8 mouse cellular contexts compared by ENCODE assay signal in the genomic region with DNA sequence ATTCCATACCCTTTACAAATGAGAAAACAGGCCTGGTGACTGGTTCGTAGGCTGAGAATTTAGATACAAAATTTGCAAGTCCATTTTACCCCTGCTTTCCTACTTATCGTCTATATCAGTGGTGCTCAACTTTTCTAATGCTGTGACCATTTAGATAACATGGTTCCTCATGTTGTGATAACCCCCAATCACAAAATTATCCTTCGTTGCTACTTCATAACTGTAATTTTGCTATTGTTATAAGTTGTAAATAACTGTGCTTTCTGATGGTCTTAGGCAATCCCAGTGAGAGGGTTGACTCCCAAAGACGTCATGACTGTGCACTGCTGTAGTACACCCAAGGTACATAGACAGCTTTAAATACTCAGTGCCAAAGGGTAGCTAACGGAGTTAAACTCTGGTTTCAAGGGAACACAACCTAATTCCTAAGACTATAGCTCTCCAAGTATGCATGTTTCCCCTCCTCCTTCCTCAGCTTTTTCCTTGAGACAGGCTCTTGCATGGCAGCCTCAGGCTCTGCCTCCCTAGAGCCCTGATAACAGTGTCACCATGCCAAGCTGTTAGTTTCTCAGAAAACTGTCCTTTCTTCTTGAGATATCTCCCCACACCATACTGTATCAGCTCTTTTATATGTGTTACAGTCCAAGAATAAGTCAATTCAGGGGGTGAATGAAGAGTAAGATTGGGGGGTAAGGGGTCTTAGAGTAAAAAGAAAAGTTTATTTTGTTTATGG. TPM values are rescaled to one million over a fixed set of nuclear protein-coding genes. Genes with fewer than 3 reads are reported as not detected.
DNase-seq lines count a peak whose midpoint lies in the region; ATAC-seq and TF ChIP-seq lines count a peak whose summit lies in the region.
"Had no signal": no experiment of that assay in that cellular context is flagged by ENCODE, and none has a peak within 500 bp of the region (broad histone marks: within the 10 kb centered on the region; RNA-seq: fewer than 3 reads in every experiment).

No protein-coding gene starts in this region.

- H3K36me3 ChIP-seq in C2C12 (ENCODE audit: control insufficient read depth, insufficient read depth): peaks cover 36% of the 10 kb centered on the region
- H3K36me3 ChIP-seq in forebrain, embryonic 16.5 days (ENCODE audit: control insufficient read depth, insufficient read depth): peaks cover 5% of the 10 kb centered on the region; the same call in 1 of the 2 replicates
- peaks cover 35% of the 10 kb centered on the region for H3K36me3 ChIP-seq in liver, embryonic 15.5 days (replicated peaks)

- peak overlapping the region; percentile 16 for H3K4me3 ChIP-seq in C2C12 (ENCODE audit: insufficient read depth, poor library complexity, severe bottlenecking)
- peak overlapping the region; percentile 88 for H3K4me3 ChIP-seq in forebrain, embryonic 16.5 days (replicated peaks; ENCODE audit: low read length)
- peak overlapping the region; percentile 77 for H3K4me3 ChIP-seq in liver, embryonic 15.5 days (replicated peaks)

- no peak overlapping the region for H3K27ac ChIP-seq in forebrain, embryonic 16.5 days (ENCODE audit: low read length)
- peak overlapping the region; percentile 26; the same call in 1 of the 2 replicates for H3K27ac ChIP-seq in liver, embryonic 15.5 days (replicated peaks)

- H3K27me3 ChIP-seq in C2C12 (ENCODE audit: control insufficient read depth, insufficient read depth, insufficient read length): no peaks in the 10 kb centered on the region
- H3K27me3 ChIP-seq in forebrain, embryonic 16.5 days (replicated peaks; ENCODE audit: control insufficient read depth, insufficient read depth, low read length): no peaks in the 10 kb centered on the region
- no peaks in the 10 kb centered on the region for H3K27me3 ChIP-seq in liver, embryonic 15.5 days

- peak; percentile 10 for DNase-seq in 3T3-L1 (ENCODE audit: low read depth, low spot score)
- DNase-seq in layer of hippocampus, postnatal 14 days (ENCODE audit: low spot score in 2 of 2): no peak
- no peak for DNase-seq in thymus, postnatal 25 days
- no peak for DNase-seq in frontal cortex, postnatal 14 days (ENCODE audit: low spot score in 2 of 2)
- DNase-seq: kidney, adult 18-20 months had no signal

- peaks cover 48% of the 10 kb centered on the region for H3K79me3 ChIP-seq in C2C12 (ENCODE audit: low read depth)

- no peaks in the 10 kb centered on the region for H3K9me3 ChIP-seq in forebrain, embryonic 16.5 days (ENCODE audit: control insufficient read depth, low read length)
- H3K9me3 ChIP-seq in liver, embryonic 15.5 days (replicated peaks): no peaks in the 10 kb centered on the region

- H3K79me2 ChIP-seq in C2C12 (ENCODE audit: control insufficient read depth, insufficient read depth): peaks cover 74% of the 10 kb centered on the region

- H3K4me2 ChIP-seq in forebrain, embryonic 16.5 days (ENCODE audit: low read length): peak overlapping the region; percentile 97
- H3K4me2 ChIP-seq in liver, embryonic 15.5 days: peak overlapping the region; percentile 99

- no peak for TF ChIP-seq CTCF in C2C12 (IDR thresholded peaks at IDR 0.05; ENCODE audit: control insufficient read depth, insufficient read depth, insufficient read length)

- peaks cover 23% of the 10 kb centered on the region for H3K4me1 ChIP-seq in forebrain, embryonic 16.5 days (replicated peaks; ENCODE audit: control insufficient read depth, insufficient read depth, low read length)
- H3K4me1 ChIP-seq in liver, embryonic 15.5 days (replicated peaks): peaks cover 36% of the 10 kb centered on the region

- 74% methylated on average over 5 of the region's 5 CpGs for WGBS in forebrain, embryonic 16.5 days
- WGBS in liver, embryonic 15.5 days (ENCODE audit: insufficient replicate concordance): 34% methylated on average over 5 of the region's 5 CpGs

- peak overlapping the region; percentile 32 for H3K9ac ChIP-seq in forebrain, embryonic 16.5 days (replicated peaks; ENCODE audit: low read depth, low read length)
- H3K9ac ChIP-seq in liver, embryonic 15.5 days: peak overlapping the region; percentile 84

- H3ac ChIP-seq in C2C12 (ENCODE audit: control insufficient read depth, insufficient read length, low read depth): no peak overlapping the region

- no peak for ATAC-seq in forebrain, embryonic 16.5 days
- no peak for ATAC-seq in liver, embryonic 15.5 days (ENCODE audit: insufficient read depth)

TF ChIP-seq in C2C12, 6 proteins besides CTCF, POLR2A, EP300 and RAD21:
- no peak for TF ChIP-seq MYOD1 (IDR thresholded peaks at IDR 0.05; ENCODE audit: control insufficient read depth, insufficient read length, low read depth)
- TF ChIP-seq FOSL1 (IDR thresholded peaks at IDR 0.05; ENCODE audit: insufficient read depth, low read length, poor library complexity, severe bottlenecking): no peak
- TF ChIP-seq MAX (IDR thresholded peaks at IDR 0.05): no peak
- TF ChIP-seq CEBPB (IDR thresholded peaks at IDR 0.05; ENCODE audit: low read depth): no peak
- TF ChIP-seq USF1 (IDR thresholded peaks at IDR 0.05; ENCODE audit: low read depth): no peak
- TF ChIP-seq MYOG (IDR thresholded peaks at IDR 0.05; ENCODE audit: control insufficient read depth, extremely low read depth, insufficient read length): no peak

RNA-seq across cellular contexts. Expression of gene Noa1, which starts 1.9 kb away (rescaled TPM):
- 33.4 TPM for polyA plus RNA-seq in C2C12 (2012; fragmentation: generic; extraction: Trizol)
- polyA plus RNA-seq in forebrain, embryonic 16.5 days (2015; fragmentation: Nextera tagmentation; extraction: Ambion mirVana): 41.0 and 46.7 TPM in 2 replicates
- 18.1 and 18.2 TPM in 2 replicates for polyA plus RNA-seq in liver, embryonic 15.5 days (2015; fragmentation: Nextera tagmentation; extraction: Ambion mirVana)
- 10 to 100 TPM; 24.2 to 24.8 TPM for total RNA-seq in layer of hippocampus, postnatal 14 days (2021)

RNA-seq across cellular contexts. Expression of gene Polr2b, which starts 2.0 kb away (rescaled TPM):
- polyA plus RNA-seq in C2C12 (2012; fragmentation: generic; extraction: Trizol): 24.3 TPM
- 74.8 and 84.3 TPM in 2 replicates for polyA plus RNA-seq in forebrain, embryonic 16.5 days (2015; fragmentation: Nextera tagmentation; extraction: Ambion mirVana)
- 24.9 and 26.0 TPM in 2 replicates for polyA plus RNA-seq in liver, embryonic 15.5 days (2015; fragmentation: Nextera tagmentation; extraction: Ambion mirVana)
- total RNA-seq in layer of hippocampus, postnatal 14 days (2021): 10 to 100 TPM; 48.1 to 48.7 TPM

RNA-seq across cellular contexts. Expression of gene Rest, which starts 42.7 kb away (rescaled TPM):
- polyA plus RNA-seq in C2C12 (2012; fragmentation: generic; extraction: Trizol): 7.1 TPM
- 6.7 and 8.1 TPM in 2 replicates for polyA plus RNA-seq in forebrain, embryonic 16.5 days (2015; fragmentation: Nextera tagmentation; extraction: Ambion mirVana)
- 6.4 and 6.8 TPM in 2 replicates for polyA plus RNA-seq in liver, embryonic 15.5 days (2015; fragmentation: Nextera tagmentation; extraction: Ambion mirVana)
- total RNA-seq in layer of hippocampus, postnatal 14 days (2021): 1 to 10 TPM; 5.2 to 5.5 TPM

Comparison
In these comparisons a context has a peak if more than half of its experiments do, and no peak if none do; other contexts are left out.
1. H3K4me3 ChIP-seq: peak in every context shown above with its lines; median percentile 88 in forebrain, embryonic 16.5 days; 77 in liver, embryonic 15.5 days; 16 in C2C12.